Mouse (Mus musculus): Measurements from ENCODE around the gene Olfr560. TPM values are rescaled to one million over a fixed set of nuclear protein-coding genes. Genes with fewer than 3 reads are reported as not detected.

Olfr560 gene
- total RNA-seq (2021) = not detected
- long read RNA-seq = 0 reads

GRCm38 (mm10) chr7:102759266-102759665 lies at the start of gene Olfr560, which contains the start of gene Olfr78:
Gene Olfr560, minus strand, starts transcription at chr7:102759366.
Gene Olfr78, minus strand, starts transcription at chr7:102759471.
- no peak for DNase-seq (ENCODE audit: low spot score in 2 of 2)

GRCm38 (mm10) chr7:102803180-102803579 lies 44.0 kb upstream of the Olfr560 start, which contains the start of gene Olfr564:
Gene Olfr564, plus strand, starts transcription at chr7:102803480.
- DNase-seq (ENCODE audit: low spot score in 2 of 2) = no peak

- DNase-seq (ENCODE audit: low spot score in 2 of 2) = no peak
These were observed 11.8 kb upstream of the Olfr560 start, which contains the start of gene Olfr561 for GRCm38 (mm10) chr7:102770921-102771320. Gene Olfr561, plus strand, starts transcription at chr7:102771221.

- no peak for DNase-seq (ENCODE audit: low spot score in 2 of 2)
These were observed 7.1 kb downstream of the Olfr560 start for GRCm38 (mm10) chr7:102752086-102752485.

- DNase-seq (ENCODE audit: low spot score in 2 of 2) = no peak
These were observed 21.5 kb downstream of the Olfr560 start for GRCm38 (mm10) chr7:102737705-102738104.

- no peak for DNase-seq (ENCODE audit: low spot score in 2 of 2)
These were observed 25.4 kb downstream of the Olfr560 start for GRCm38 (mm10) chr7:102733793-102734192.

GRCm38 (mm10) chr7:102727391-102727790 lies 31.8 kb downstream of the Olfr560 start, which contains the start of gene Olfr559:
Gene Olfr559, minus strand, starts transcription at chr7:102727491.
- DNase-seq (ENCODE audit: low spot score in 2 of 2) = no peak

GRCm38 (mm10) chr7:102718970-102719369 lies 40.2 kb downstream of the Olfr560 start, which contains the start of gene Olfr33:
Gene Olfr33, minus strand, starts transcription at chr7:102719070.
- no peak for DNase-seq (ENCODE audit: low spot score in 2 of 2)

GRCm38 (mm10) chr7:102701915-102702314 lies 57.3 kb downstream of the Olfr560 start, which contains the start of gene Olfr558:
Gene Olfr558, plus strand, starts transcription at chr7:102702215.
- DNase-seq (ENCODE audit: low spot score in 2 of 2) = no peak

Other genes starting within 250 kb of the Olfr560 start
- gene Olfr547, start 224.6 kb downstream of the Olfr560 start, total RNA-seq (2021) = not detected
- not detected for gene Olfr548-ps1, start 218.5 kb downstream of the Olfr560 start, total RNA-seq (2021)
- not detected for gene Olfr549, start 209.5 kb downstream of the Olfr560 start, total RNA-seq (2021)
- 1 to 10 TPM; 3.3 to 4.0 TPM for gene Trim21, start 193.9 kb downstream of the Olfr560 start, total RNA-seq (2021)
- 1 to 10 TPM; 2.4 to 2.8 TPM for gene Olfr550, start 187.9 kb downstream of the Olfr560 start, total RNA-seq (2021)
- not detected for gene Olfr551, start 167.5 kb downstream of the Olfr560 start, total RNA-seq (2021)
- gene Olfr552, start 161.6 kb downstream of the Olfr560 start, total RNA-seq (2021) = under 1 TPM; 0.07 to 0.08 TPM
- not detected for gene Olfr553, start 141.1 kb downstream of the Olfr560 start, total RNA-seq (2021)
- gene Olfr554, start 120.9 kb downstream of the Olfr560 start, total RNA-seq (2021) = under 1 TPM in 1 of 2 experiments, not detected in 1; 0.23 TPM
- gene Olfr555, start 100.5 kb downstream of the Olfr560 start, total RNA-seq (2021) = not detected
- not detected for gene Olfr556, start 94.5 kb downstream of the Olfr560 start, total RNA-seq (2021)
- gene Trim68, start 72.0 kb downstream of the Olfr560 start, total RNA-seq (2021) = 1 to 10 TPM; 5.2 to 6.4 TPM
- under 1 TPM in 1 of 2 experiments, not detected in 1; 0.20 TPM for gene Olfr557, start 63.5 kb downstream of the Olfr560 start, total RNA-seq (2021)
- gene Olfr558, start 57.2 kb downstream of the Olfr560 start, total RNA-seq (2021) = under 1 TPM; 0.30 to 0.32 TPM
- gene Olfr33, start 40.3 kb downstream of the Olfr560 start, total RNA-seq (2021) = not detected
- not detected for gene Olfr559, start 31.9 kb downstream of the Olfr560 start, total RNA-seq (2021)
- gene Olfr78, start 105 bp upstream of the Olfr560 start, total RNA-seq (2021) = under 1 TPM; 0.10 to 0.12 TPM
- gene Olfr561, start 11.9 kb upstream of the Olfr560 start, total RNA-seq (2021) = under 1 TPM in 1 of 2 experiments, not detected in 1; 0.13 TPM
- gene Olfr564, start 44.1 kb upstream of the Olfr560 start, total RNA-seq (2021) = not detected
- not detected for gene Olfr566, start 99.4 kb upstream of the Olfr560 start, total RNA-seq (2021)
- not detected for gene Olfr568, start 117.8 kb upstream of the Olfr560 start, total RNA-seq (2021)
- not detected for gene Olfr569, start 131.5 kb upstream of the Olfr560 start, total RNA-seq (2021)
- not detected for gene Olfr570, start 135.2 kb upstream of the Olfr560 start, total RNA-seq (2021)
- not detected for gene Olfr571, start 158.2 kb upstream of the Olfr560 start, total RNA-seq (2021)
- gene Olfr572, start 165.0 kb upstream of the Olfr560 start, total RNA-seq (2021) = not detected
- gene Olfr573-ps1, start 183.2 kb upstream of the Olfr560 start, total RNA-seq (2021) = not detected
- gene Olfr574, start 189.1 kb upstream of the Olfr560 start, total RNA-seq (2021) = not detected
- gene Olfr575, start 199.4 kb upstream of the Olfr560 start, total RNA-seq (2021) = not detected
- not detected for gene Olfr576, start 203.3 kb upstream of the Olfr560 start, total RNA-seq (2021)
- not detected for gene Olfr577, start 216.6 kb upstream of the Olfr560 start, total RNA-seq (2021)
- not detected for gene Olfr578, start 230.0 kb upstream of the Olfr560 start, total RNA-seq (2021)

All from layer of hippocampus, adult 18-20 months (tissue).